20 mouse cellular contexts compared by ENCODE assay signal in the genomic region with DNA sequence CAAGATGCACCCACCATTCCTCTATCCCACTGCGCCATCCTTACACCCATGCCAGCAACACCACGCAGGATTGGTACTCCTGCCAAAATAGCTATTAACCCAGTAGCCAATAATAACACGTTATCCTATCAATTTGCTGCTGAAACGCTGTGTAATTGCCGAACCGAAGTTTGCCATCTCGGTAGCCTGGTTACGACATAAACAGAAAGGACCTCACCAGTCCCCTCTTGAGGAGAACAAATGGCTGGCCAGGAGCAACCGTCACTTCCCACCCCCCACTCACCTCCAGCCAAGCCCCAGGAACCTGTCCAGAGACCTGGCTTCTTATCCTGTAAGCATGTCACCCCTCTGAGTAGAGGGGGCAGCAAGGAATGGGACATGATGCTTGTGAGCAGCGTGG.
DNase-seq lines count a peak whose midpoint lies in the region; ATAC-seq and TF ChIP-seq lines count a peak whose summit lies in the region.
"Had no signal": no experiment of that assay in that cellular context is flagged by ENCODE, and none has a peak within 500 bp of the region (broad histone marks: within the 10 kb centered on the region; RNA-seq: fewer than 3 reads in every experiment).

No protein-coding gene starts in this region.

- no peaks in the 10 kb centered on the region for H3K27me3 ChIP-seq in embryonic facial prominence, embryonic 13.5 days
- no peaks in the 10 kb centered on the region for H3K27me3 ChIP-seq in limb, embryonic 14.5 days (ENCODE audit: control insufficient read depth, insufficient read depth, low read length)
- H3K27me3 ChIP-seq: midbrain, embryonic 15.5 days had no signal

- H3K9ac ChIP-seq in embryonic facial prominence, embryonic 13.5 days: no peak overlapping the region
- no peak overlapping the region for H3K9ac ChIP-seq in limb, embryonic 14.5 days (ENCODE audit: low read depth, low read length, severe bottlenecking)
- H3K9ac ChIP-seq: liver, embryonic 14.5 days; midbrain, embryonic 15.5 days had no signal

- H3K4me1 ChIP-seq in embryonic facial prominence, embryonic 13.5 days: peaks cover 64% of the 10 kb centered on the region
- H3K4me1 ChIP-seq in limb, embryonic 14.5 days (ENCODE audit: control insufficient read depth, insufficient read depth, low read length): peaks cover 36% of the 10 kb centered on the region

- intact Hi-C loops in heart, postnatal 25 days (cut with DNase I): loop anchor here (10.0 kb wide), 1 partner anchor 161 kb away; no protein-coding TSS in a partner anchor

- no peak for ATAC-seq in embryonic facial prominence, embryonic 13.5 days (ENCODE audit: insufficient number of reproducible peaks, insufficient read depth, low FRiP score, low TSS enrichment, low read depth)
- ATAC-seq in limb, embryonic 14.5 days (ENCODE audit: low FRiP score, low read depth): no peak
- ATAC-seq: activated CD4-positive, CD25-positive, alpha-beta regulatory T cell, adult 4 months; Patski had no signal

- 63% methylated on average over 10 of the region's 10 CpGs for WGBS in embryonic facial prominence, embryonic 13.5 days
- WGBS in limb, embryonic 14.5 days: 51% methylated on average over 10 of the region's 10 CpGs

- DNase-seq in heart, adult 11 months: peak; percentile 95
- no peak for DNase-seq in heart, postnatal 25 days (ENCODE audit: low spot score)
- DNase-seq in layer of hippocampus, adult 2 months (ENCODE audit: low spot score in 2 of 2): no peak
- DNase-seq in layer of hippocampus, adult 11-12 months (ENCODE audit: low spot score): no peak
- no peak for DNase-seq in limb, embryonic 14.5 days (ENCODE audit: low spot score)
- no peak for DNase-seq in spleen, postnatal 14 days (ENCODE audit: low spot score in 2 of 2)
- DNase-seq in frontal cortex, adult 2 months (ENCODE audit: extremely low spot score in 1 of 2, low spot score in 1 of 2): no peak
- DNase-seq: adrenal gland, postnatal 36 days; cerebellum, adult 8-10 months; gastrocnemius, postnatal 10 days; kidney, adult 2 months; kidney, postnatal 36 days; right cerebral cortex, adult 18-20 months; thymus, postnatal 25 days had no signal

- H3K36me3 ChIP-seq in embryonic facial prominence, embryonic 13.5 days: no peaks in the 10 kb centered on the region
- H3K36me3 ChIP-seq in limb, embryonic 14.5 days (ENCODE audit: control insufficient read depth, insufficient read depth, low read length): no peaks in the 10 kb centered on the region
- H3K36me3 ChIP-seq: midbrain, embryonic 15.5 days had no signal

- TF ChIP-seq CTCF in layer of hippocampus, adult 2 months (conservative IDR thresholded peaks at IDR 0.05): no peak

- H3K4me2 ChIP-seq in embryonic facial prominence, embryonic 13.5 days: peak overlapping the region; percentile 49
- H3K4me2 ChIP-seq in limb, embryonic 14.5 days (replicated peaks; ENCODE audit: low read depth, low read length, severe bottlenecking): peak overlapping the region; percentile 36; the same call in 1 of the 2 replicates
- H3K4me2 ChIP-seq: midbrain, embryonic 15.5 days had no signal

- TF ChIP-seq POLR2A in limb, embryonic 14.5 days (IDR thresholded peaks at IDR 0.05; ENCODE audit: borderline replicate concordance, extremely low read depth, insufficient read depth, insufficient read length): no peak

- peak overlapping the region; percentile 56; the same call in 1 of the 2 replicates for H3K27ac ChIP-seq in layer of hippocampus, adult 2 months
- peak overlapping the region; percentile 89 for H3K27ac ChIP-seq in embryonic facial prominence, embryonic 13.5 days
- H3K27ac ChIP-seq in limb, embryonic 14.5 days (replicated peaks; ENCODE audit: low read depth, low read length): peak overlapping the region; percentile 76; the same call in 1 of the 2 replicates
- H3K27ac ChIP-seq: liver, embryonic 14.5 days; midbrain, embryonic 15.5 days had no signal

- H3K9me3 ChIP-seq in embryonic facial prominence, embryonic 13.5 days: no peaks in the 10 kb centered on the region
- no peaks in the 10 kb centered on the region for H3K9me3 ChIP-seq in limb, embryonic 14.5 days (ENCODE audit: control insufficient read depth, low read length)
- H3K9me3 ChIP-seq: midbrain, embryonic 15.5 days had no signal

- H3K4me3 ChIP-seq in layer of hippocampus, adult 2 months: peak overlapping the region; percentile 41
- peak overlapping the region; percentile 6 for H3K4me3 ChIP-seq in embryonic facial prominence, embryonic 13.5 days
- no peak overlapping the region for H3K4me3 ChIP-seq in limb, embryonic 14.5 days (replicated peaks; ENCODE audit: low read length)
- H3K4me3 ChIP-seq: erythroblast, embryonic 14.5 days; midbrain, embryonic 15.5 days had no signal
